In the genomic region with DNA sequence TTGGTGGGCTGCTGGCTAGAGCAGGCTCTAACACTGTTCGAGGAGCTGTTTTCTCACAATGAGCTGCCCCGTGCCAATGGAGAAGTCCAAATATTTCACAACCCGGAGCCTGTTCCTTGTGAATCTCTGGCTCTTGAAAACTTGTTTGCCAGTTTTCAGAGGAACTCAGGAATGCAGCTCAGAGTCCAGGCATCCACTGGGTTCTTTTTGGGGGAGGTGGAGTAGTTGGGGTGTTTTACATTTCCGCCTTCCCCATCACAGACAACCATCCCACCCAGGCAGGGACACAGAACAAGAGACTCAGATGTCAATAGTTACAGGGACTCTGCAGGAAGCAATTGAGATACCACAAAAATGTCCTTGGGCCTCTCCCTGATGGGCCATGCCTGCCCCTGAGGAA, we compare ENCODE assay signal across 10 mouse cellular contexts. TPM values are rescaled to one million over a fixed set of nuclear protein-coding genes. Genes with fewer than 3 reads are reported as not detected.
DNase-seq lines count a peak whose midpoint lies in the region; ATAC-seq and TF ChIP-seq lines count a peak whose summit lies in the region.
"Had no signal": no experiment of that assay in that cellular context is flagged by ENCODE, and none has a peak within 500 bp of the region (broad histone marks: within the 10 kb centered on the region; RNA-seq: fewer than 3 reads in every experiment).

No protein-coding gene starts in this region.

- no peak for DNase-seq in gastrocnemius, adult 2 months
- DNase-seq in gastrocnemius, postnatal 14 days, result no peak
- no peak for DNase-seq in heart, postnatal 0 days (ENCODE audit: low spot score)
- peak; percentile 56 for DNase-seq in lung, postnatal 36 days
- no peak for DNase-seq in spleen, postnatal 4 days (ENCODE audit: low spot score in 2 of 2)
- no peak for DNase-seq in adrenal gland, postnatal 10 days
- DNase-seq in cerebellum, postnatal 36 days, result no peak
- DNase-seq: adrenal gland, adult 8-10 months had no signal

- TF ChIP-seq EP300 in heart, postnatal 0 days (IDR thresholded peaks at IDR 0.05; ENCODE audit: low read depth), result no peak

- no peak overlapping the region for H3K4me2 ChIP-seq in embryonic facial prominence, embryonic 13.5 days
- no peak overlapping the region for H3K4me2 ChIP-seq in heart, postnatal 0 days (ENCODE audit: low read depth, low read length)

- H3K4me1 ChIP-seq in embryonic facial prominence, embryonic 13.5 days, result peaks cover 10% of the 10 kb centered on the region
- H3K4me1 ChIP-seq in heart, postnatal 0 days (ENCODE audit: control insufficient read depth, insufficient read depth), result no peaks in the 10 kb centered on the region

- H3K9me3 ChIP-seq in embryonic facial prominence, embryonic 13.5 days, result no peaks in the 10 kb centered on the region
- H3K9me3 ChIP-seq in heart, postnatal 0 days (replicated peaks; ENCODE audit: control insufficient read depth, low read length), result no peaks in the 10 kb centered on the region

- H3K4me3 ChIP-seq in gastrocnemius, adult 2 months, result no peak overlapping the region
- no peak overlapping the region for H3K4me3 ChIP-seq in embryonic facial prominence, embryonic 13.5 days
- no peak overlapping the region for H3K4me3 ChIP-seq in heart, postnatal 0 days (ENCODE audit: low read depth, low read length)

- H3K27me3 ChIP-seq in embryonic facial prominence, embryonic 13.5 days, result no peaks in the 10 kb centered on the region
- no peaks in the 10 kb centered on the region for H3K27me3 ChIP-seq in heart, postnatal 0 days (ENCODE audit: control insufficient read depth, insufficient read depth, low read length)

- intact Hi-C loops in gastrocnemius, adult 2 months (cut with DNase I), result loop anchor here (10.0 kb wide), 2 partner anchors 59 to 181 kb away; partner anchors contain the start of gene Cdc42ep3
- intact Hi-C loops in gastrocnemius, postnatal 14 days (cut with DNase I; ENCODE audit: low total_unique reads), result no loop called here

- peak overlapping the region; percentile 53 for H3K27ac ChIP-seq in gastrocnemius, adult 2 months
- peak overlapping the region; percentile 17; the same call in 1 of the 2 replicates for H3K27ac ChIP-seq in embryonic facial prominence, embryonic 13.5 days
- peak overlapping the region; percentile 11; the same call in 1 of the 2 replicates for H3K27ac ChIP-seq in heart, postnatal 0 days (ENCODE audit: low read depth)

- no peak overlapping the region for H3K9ac ChIP-seq in embryonic facial prominence, embryonic 13.5 days
- H3K9ac ChIP-seq in heart, postnatal 0 days (replicated peaks; ENCODE audit: low read depth, low read length), result no peak overlapping the region

- H3K36me3 ChIP-seq in embryonic facial prominence, embryonic 13.5 days, result no peaks in the 10 kb centered on the region
- H3K36me3 ChIP-seq in heart, postnatal 0 days (replicated peaks; ENCODE audit: control insufficient read depth, insufficient read depth, low read length), result no peaks in the 10 kb centered on the region

- no peak for TF ChIP-seq CTCF in gastrocnemius, adult 2 months (IDR thresholded peaks at IDR 0.05)
- no peak for TF ChIP-seq CTCF in heart, postnatal 0 days (IDR thresholded peaks at IDR 0.05; ENCODE audit: low read depth)

- WGBS in embryonic facial prominence, embryonic 13.5 days, result 61% methylated on average over 4 of the region's 4 CpGs
- 43% methylated on average over 4 of the region's 4 CpGs for WGBS in heart, postnatal 0 days

- ATAC-seq in embryonic facial prominence, embryonic 13.5 days (ENCODE audit: insufficient number of reproducible peaks, insufficient read depth, low FRiP score, low TSS enrichment, low read depth), result no peak
- ATAC-seq in heart, postnatal 0 days (ENCODE audit: insufficient read depth, low read depth), result no peak; the same call in 1 of the 2 replicates
- ATAC-seq: forebrain, embryonic 16.5 days had no signal

RNA-seq across cellular contexts. Expression of gene Cdc42ep3, which starts 59.0 kb away (rescaled TPM):
- 10 to 100 TPM; 38.0 to 47.7 TPM for total RNA-seq in gastrocnemius, adult 2 months (2021)
- total RNA-seq in gastrocnemius, postnatal 14 days (2021), result 10 to 100 TPM; 24.0 to 27.3 TPM
- polyA plus RNA-seq in embryonic facial prominence, embryonic 13.5 days (2015; fragmentation: Nextera tagmentation; extraction: Ambion mirVana), result 61.4 and 67.9 TPM in 2 replicates
- 32.9 and 37.5 TPM in 2 replicates for total RNA-seq in heart, postnatal 0 days (2014; rRNA removed; ENCODE audit: low replicate concordance)
- polyA plus RNA-seq in heart, postnatal 0 days (2015; fragmentation: Nextera tagmentation; extraction: Ambion mirVana), result 74.4 and 87.0 TPM in 2 replicates
- 10 to 100 TPM; 15.6 to 17.6 TPM for total RNA-seq in adrenal gland, postnatal 10 days (2021)
